Mouse (Mus musculus) heart, embryonic 11.5 days (tissue): Measurements from ENCODE around the gene Akr1c6. TPM values are rescaled to one million over a fixed set of nuclear protein-coding genes. Genes with fewer than 3 reads are reported as not detected.

Experiments
- ATAC-seq: fragments of 200-750 bp; cut with Nextera tagmentation; replicated peaks from 2 replicates; pipeline ENCODE4 v1.8.0; 2017; ENCODE audit warnings: moderate library complexity; ENCODE audit not compliant: insufficient number of reproducible peaks, low FRiP score, low TSS enrichment
- H3K27ac ChIP-seq: fragments of 300-500 bp; sonication (generic); 2 replicates; pipeline ENCODE4 v1.5.1; 2014; ENCODE audit warnings: mild to moderate bottlenecking, low read depth, low read length
- H3K27me3 ChIP-seq: fragments of 300-500 bp; sonication (generic); 2 replicates; pipeline ENCODE4 v1.6.1; 2014; ENCODE audit warnings: mild to moderate bottlenecking, low read length, mixed read lengths; ENCODE audit not compliant: control insufficient read depth, insufficient read depth
- H3K36me3 ChIP-seq: fragments of 300-500 bp; sonication (generic); 2 replicates; pipeline ENCODE4 v1.6.1; 2014; ENCODE audit warnings: mild to moderate bottlenecking, low read length, moderate library complexity, mixed read lengths; ENCODE audit not compliant: control insufficient read depth, insufficient read depth
- H3K4me1 ChIP-seq: fragments of 300-500 bp; sonication (generic); 2 replicates; pipeline ENCODE4 v1.6.1; 2014; ENCODE audit warnings: low read length; ENCODE audit not compliant: control insufficient read depth, insufficient read depth
- H3K4me2 ChIP-seq: fragments of 300-500 bp; sonication (generic); 2 replicates; pipeline ENCODE4 v1.6.1; 2014; ENCODE audit warnings: mild to moderate bottlenecking, moderate library complexity
- H3K4me3 ChIP-seq: fragments of 300-500 bp; sonication (generic); 2 replicates; pipeline ENCODE4 v1.5.1; 2014; ENCODE audit warnings: low read depth, low read length
- H3K9ac ChIP-seq: fragments of 300-500 bp; sonication (generic); 2 replicates; pipeline ENCODE4 v1.6.1; 2014; ENCODE audit warnings: mild to moderate bottlenecking, low read depth, low read length, moderate library complexity
- H3K9me3 ChIP-seq: fragments of 300-500 bp; sonication (generic); replicated peaks from 2 replicates; pipeline ENCODE4 v1.6.1; 2016; ENCODE audit warnings: low read length; ENCODE audit not compliant: control insufficient read depth
- WGBS: fragments of 180-500 bp; shearing (Covaris S2); extraction: QIAGEN DNeasy Blood & Tissue Kit; methylation state at CpG from one replicate; pipeline ENCODE4 v1.1.7; 2014; ENCODE audit not compliant: insufficient replicate concordance; 5-methylcytosine and 5-hydroxymethylcytosine counted together
- polyA plus RNA-seq: library from polyadenylated mRNA; unstranded; fragments of >200 nt; fragmentation: Nextera tagmentation; extraction: Ambion mirVana; gene quantifications from 2 replicates; pipeline ENCODE4 v1.2.1, GENCODE M21; 2014

Akr1c6 gene
- polyA plus RNA-seq, 1 experiment from 2014 or later, result not detected

DNA sequence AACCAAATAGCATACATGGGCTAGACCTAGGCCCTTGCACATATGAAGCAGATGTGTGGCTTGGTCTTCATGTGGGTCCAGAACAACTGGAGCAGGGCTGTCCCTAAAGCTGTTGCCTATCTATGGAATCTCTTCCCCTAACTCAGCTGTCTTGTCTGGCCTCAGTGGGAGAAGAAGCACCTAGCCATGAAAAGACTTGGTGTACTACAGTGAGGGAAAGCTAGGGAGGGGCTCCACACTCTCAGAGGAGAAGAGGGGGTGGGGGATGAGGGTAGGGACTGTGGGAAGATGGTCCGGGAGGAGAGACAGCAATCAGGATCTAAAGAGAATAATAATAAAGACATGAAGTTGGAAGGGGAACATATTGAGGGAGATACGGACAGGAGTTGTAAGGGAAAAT lies 5.5 kb upstream of the Akr1c6 start:
- Histone ChIP-seq H3K4me2 (no peak overlapping the region), H3K27me3 (no peaks in the 10 kb centered on the region), H3K9me3 (no peaks in the 10 kb centered on the region), H3K4me3 (no peak overlapping the region), H3K4me1 (no peaks in the 10 kb centered on the region), H3K36me3 (no peaks in the 10 kb centered on the region), H3K9ac (no peak overlapping the region), H3K27ac (no peak overlapping the region)
- 79% methylated on average over 2 of the region's 2 CpGs for WGBS
- no peak for ATAC-seq

DNA sequence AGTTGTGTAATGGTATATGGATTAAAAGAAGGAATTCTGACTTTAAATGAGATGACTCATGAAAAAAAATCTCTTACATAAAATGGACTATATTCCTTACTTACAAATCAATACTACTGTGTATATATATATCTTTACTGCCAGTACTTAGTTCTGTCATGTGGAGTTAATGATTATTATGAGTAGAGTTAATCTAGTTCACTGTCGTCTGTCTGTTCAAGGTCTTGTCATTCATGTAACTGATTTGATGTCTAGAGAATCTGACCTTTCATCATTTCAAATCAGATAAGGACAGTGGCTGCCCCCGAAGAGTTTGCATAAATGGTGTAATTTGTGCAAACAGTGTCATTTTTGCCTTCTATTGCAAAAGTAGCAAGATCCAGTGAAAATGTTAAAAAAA lies 5.1 kb upstream of the Akr1c6 start:
- no peaks in the 10 kb centered on the region for H3K27me3 ChIP-seq
- H3K4me1 ChIP-seq, result no peaks in the 10 kb centered on the region
- H3K4me2 ChIP-seq, result no peak overlapping the region
- H3K9me3 ChIP-seq, result no peaks in the 10 kb centered on the region
- no peaks in the 10 kb centered on the region for H3K36me3 ChIP-seq
- H3K9ac ChIP-seq, result no peak overlapping the region
- no peak overlapping the region for H3K27ac ChIP-seq
- no peak overlapping the region for H3K4me3 ChIP-seq
- 72% methylated on average over 2 of the region's 2 CpGs for WGBS
- no peak for ATAC-seq

GRCm38 (mm10) chr13:4431129-4431528 lies 3.0 kb upstream of the Akr1c6 start:
- H3K4me1 ChIP-seq, result no peaks in the 10 kb centered on the region
- 68% methylated on average over 1 of the region's 1 CpGs for WGBS
- no peaks in the 10 kb centered on the region for H3K27me3 ChIP-seq
- ATAC-seq, result no peak
- no peaks in the 10 kb centered on the region for H3K9me3 ChIP-seq
- no peaks in the 10 kb centered on the region for H3K36me3 ChIP-seq
- no peak overlapping the region for H3K4me3 ChIP-seq
- H3K27ac ChIP-seq, result no peak overlapping the region
- H3K9ac ChIP-seq, result no peak overlapping the region
- H3K4me2 ChIP-seq, result no peak overlapping the region

DNA sequence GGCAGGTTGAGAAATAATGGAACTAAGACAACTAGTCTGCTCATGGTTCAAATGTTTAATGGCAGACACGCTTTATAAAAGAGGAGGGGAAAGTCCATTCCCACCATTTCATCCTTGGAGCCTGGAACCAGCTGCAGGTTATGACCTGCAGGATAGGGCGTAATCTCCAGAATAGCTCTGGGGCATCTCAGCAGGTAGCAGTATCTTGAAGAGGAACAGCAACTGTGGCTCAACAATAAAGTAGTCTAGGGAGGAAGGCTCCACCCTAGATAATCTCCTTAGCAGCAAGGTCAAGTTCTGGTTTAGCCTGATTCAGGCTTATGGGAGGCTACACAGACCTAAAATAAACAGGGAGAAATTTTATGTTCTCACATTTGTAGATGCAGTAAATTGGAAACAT lies 31.5 kb downstream of the Akr1c6 start:
- Histone ChIP-seq H3K36me3 (no peaks in the 10 kb centered on the region), H3K27me3 (no peaks in the 10 kb centered on the region), H3K9ac (no peak overlapping the region), H3K27ac (no peak overlapping the region), H3K4me2 (no peak overlapping the region), H3K9me3 (no peaks in the 10 kb centered on the region), H3K4me3 (no peak overlapping the region), H3K4me1 (no peaks in the 10 kb centered on the region)
- 76% methylated on average over 2 of the region's 2 CpGs for WGBS
- no peak for ATAC-seq

DNA sequence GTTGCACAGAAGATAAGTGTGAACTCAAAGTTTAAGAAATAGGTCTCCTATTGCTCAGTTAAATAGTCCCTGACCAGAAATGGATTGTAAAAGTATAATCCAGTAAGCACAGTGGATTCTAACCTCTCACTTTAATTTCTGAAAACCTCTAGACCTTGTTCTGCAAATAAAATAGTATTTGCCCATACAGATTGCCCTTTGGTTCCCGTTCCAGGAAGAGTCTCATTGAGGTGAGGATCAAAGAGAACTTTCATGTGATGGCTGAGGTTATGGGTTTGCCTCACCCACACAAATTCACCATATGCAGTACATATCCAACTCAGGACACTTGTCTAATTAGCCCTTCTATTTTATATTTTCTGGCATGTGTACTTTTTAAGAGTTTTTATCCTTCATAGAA lies 33.8 kb downstream of the Akr1c6 start:
- no peak overlapping the region for H3K27ac ChIP-seq
- H3K9me3 ChIP-seq, result no peaks in the 10 kb centered on the region
- no peaks in the 10 kb centered on the region for H3K27me3 ChIP-seq
- no peak overlapping the region for H3K4me3 ChIP-seq
- no peak overlapping the region for H3K4me2 ChIP-seq
- WGBS, result 71% methylated on average over 1 of the region's 1 CpGs
- H3K4me1 ChIP-seq, result no peaks in the 10 kb centered on the region
- no peaks in the 10 kb centered on the region for H3K36me3 ChIP-seq
- no peak overlapping the region for H3K9ac ChIP-seq
- no peak for ATAC-seq

Other genes with a start within 250 kb of the Akr1c6 start
- 3.2 and 3.7 TPM in 2 replicates for gene Akr1c13, start 243.2 kb upstream of the Akr1c6 start, polyA plus RNA-seq
- 0.68 and 0.93 TPM in 2 replicates for gene Akr1c19, start 205.6 kb upstream of the Akr1c6 start, polyA plus RNA-seq
- 0.44 TPM in 1 of 2 replicates, not detected in the other for gene Akr1c12, start 154.9 kb upstream of the Akr1c6 start, polyA plus RNA-seq
- not detected in 2 replicates for gene Akr1c20, start 89.0 kb downstream of the Akr1c6 start, polyA plus RNA-seq
- gene Akr1c21, start 139.8 kb downstream of the Akr1c6 start, polyA plus RNA-seq, result not detected in 2 replicates
- 38.4 and 39.9 TPM in 2 replicates for gene Akr1e1, start 174.9 kb downstream of the Akr1c6 start, polyA plus RNA-seq